Mouse (Mus musculus): ENCODE data around the gene Taar8a. TPM values are rescaled to one million over a fixed set of nuclear protein-coding genes. Genes with fewer than 3 reads are reported as not detected.
A peak's percentile ranks its signal among the peaks of the same experiment; 100 is the strongest.
"Not testable (repeated sequence)": the region's sequence is repeated elsewhere in the genome, so short reads cannot be mapped to it uniquely, and the experiment has no call there.

Gene Taar8a
- not detected for total RNA-seq (2022)

- not testable (repeated sequence) for DNase-seq (ENCODE audit: low spot score)
Measured at GRCm38 (mm10) chr10:24076200-24076599, at the start of gene Taar8a. Taar8a (plus strand) TSS chr10:24076500.

- no peak for DNase-seq (ENCODE audit: low spot score)
Measured at GRCm38 (mm10) chr10:24026922-24027321, 49.4 kb upstream of the Taar8a start, which contains the start of gene Taar7d. Taar7d (plus strand) TSS chr10:24027222.

- DNase-seq (ENCODE audit: low spot score) = no peak
Measured at GRCm38 (mm10) chr10:24031347-24031746, 45.0 kb upstream of the Taar8a start.

GRCm38 (mm10) chr10:24037314-24037713, 39.0 kb upstream of the Taar8a start, which contains the start of gene Taar7e:
Taar7e (plus strand) TSS chr10:24037614.
- no peak for DNase-seq (ENCODE audit: low spot score)

- no peak for DNase-seq (ENCODE audit: low spot score)
Measured at GRCm38 (mm10) chr10:24040120-24040869, 36.0 kb upstream of the Taar8a start.

GRCm38 (mm10) chr10:24049210-24049609, 27.1 kb upstream of the Taar8a start, which contains the start of gene Taar7f:
Taar7f (plus strand) TSS chr10:24049510.
- DNase-seq (ENCODE audit: low spot score) = no peak

- no peak for DNase-seq (ENCODE audit: low spot score)
Measured at GRCm38 (mm10) chr10:24052039-24052438, 24.3 kb upstream of the Taar8a start.

- no peak for DNase-seq (ENCODE audit: low spot score)
Measured at GRCm38 (mm10) chr10:24058986-24059385, 17.3 kb upstream of the Taar8a start.

- not testable (repeated sequence) for DNase-seq (ENCODE audit: low spot score)
Measured at GRCm38 (mm10) chr10:24074751-24075150, 1.5 kb upstream of the Taar8a start.

GRCm38 (mm10) chr10:24080166-24080565, 3.9 kb downstream of the Taar8a start:
- peak; percentile 6 for DNase-seq (ENCODE audit: low spot score)

GRCm38 (mm10) chr10:24085936-24086335, 9.6 kb downstream of the Taar8a start:
- no peak for DNase-seq (ENCODE audit: low spot score)

- DNase-seq (ENCODE audit: low spot score) = no peak
Measured at GRCm38 (mm10) chr10:24086555-24086954, 10.3 kb downstream of the Taar8a start.

GRCm38 (mm10) chr10:24087168-24087567, 10.9 kb downstream of the Taar8a start:
- no peak for DNase-seq (ENCODE audit: low spot score)

GRCm38 (mm10) chr10:24092194-24092593, 15.9 kb downstream of the Taar8a start, which contains the start of gene Taar8b:
Taar8b (minus strand) TSS chr10:24092294.
- DNase-seq (ENCODE audit: low spot score) = no peak

- DNase-seq (ENCODE audit: low spot score) = not testable (repeated sequence)
Measured at GRCm38 (mm10) chr10:24097010-24097409, 20.7 kb downstream of the Taar8a start.

GRCm38 (mm10) chr10:24101812-24102211, 25.5 kb downstream of the Taar8a start, which contains the start of gene Taar8c:
Taar8c (minus strand) TSS chr10:24101912.
- not testable (repeated sequence) for DNase-seq (ENCODE audit: low spot score)

GRCm38 (mm10) chr10:24103299-24103698, 27.0 kb downstream of the Taar8a start:
- DNase-seq (ENCODE audit: low spot score) = not testable (repeated sequence)

GRCm38 (mm10) chr10:24107747-24108146, 31.4 kb downstream of the Taar8a start:
- no peak for DNase-seq (ENCODE audit: low spot score)

GRCm38 (mm10) chr10:24108236-24108635, 31.9 kb downstream of the Taar8a start:
- no peak for DNase-seq (ENCODE audit: low spot score)

GRCm38 (mm10) chr10:24109434-24109833, 33.1 kb downstream of the Taar8a start, which contains the start of gene Taar9:
Taar9 (minus strand) TSS chr10:24109534.
- DNase-seq (ENCODE audit: low spot score) = not testable (repeated sequence)

- peak; percentile 44 for DNase-seq (ENCODE audit: low spot score)
Measured at GRCm38 (mm10) chr10:24111116-24111778, 34.9 kb downstream of the Taar8a start.
